Mouse (Mus musculus): ENCODE measurements at regions not wholly inside any gene's neighbourhood (a gene's known extent, or its start where the extent isn't known, plus 50 kb on each side); places are given as distances from the start of the nearest gene placed in this dataset.

DNA sequence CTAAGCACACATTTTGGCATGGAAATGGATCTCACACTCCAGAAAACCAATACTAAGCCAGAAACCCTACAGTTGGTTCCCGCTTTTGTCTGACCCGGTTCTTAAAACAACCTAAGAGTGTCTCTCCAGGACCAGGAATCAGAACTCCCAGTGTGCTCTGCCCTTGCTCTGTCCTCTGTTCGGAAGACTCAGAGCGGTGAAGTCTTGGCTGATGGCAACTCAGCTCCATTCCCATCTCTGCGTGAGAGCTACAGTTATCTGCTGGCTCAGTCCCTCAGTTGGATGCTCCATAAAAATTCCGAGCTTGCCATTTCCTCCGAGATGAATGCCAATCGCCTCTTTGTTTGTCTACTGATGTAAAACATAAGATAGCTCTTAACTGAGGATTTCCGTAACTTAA lies 107.6 kb upstream of the Cops8 start:
- no peak overlapping the region for H3ac ChIP-seq (ENCODE audit: control insufficient read depth, insufficient read length, low read depth)
- TF ChIP-seq MYOG (IDR thresholded peaks at IDR 0.05; ENCODE audit: control insufficient read depth, extremely low read depth, insufficient read length) (no peak), MYOD1 (IDR thresholded peaks at IDR 0.05; ENCODE audit: control insufficient read depth, insufficient read length, low read depth) (no peak), CEBPB (IDR thresholded peaks at IDR 0.05; ENCODE audit: low read depth) (no peak), USF1 (IDR thresholded peaks at IDR 0.05; ENCODE audit: low read depth) (no peak), MAX (IDR thresholded peaks at IDR 0.05) (no peak), CTCF (IDR thresholded peaks at IDR 0.05; ENCODE audit: control insufficient read depth, insufficient read depth, insufficient read length) (no peak), FOSL1 (IDR thresholded peaks at IDR 0.05; ENCODE audit: insufficient read depth, low read length, poor library complexity, severe bottlenecking) (no peak)
- H3K79me2 ChIP-seq (ENCODE audit: control insufficient read depth, insufficient read depth): no peaks in the 10 kb centered on the region
- H3K36me3 ChIP-seq (ENCODE audit: control insufficient read depth, insufficient read depth): no peaks in the 10 kb centered on the region
- no peaks in the 10 kb centered on the region for H3K79me3 ChIP-seq (ENCODE audit: low read depth)
- H3K27me3 ChIP-seq (ENCODE audit: control insufficient read depth, insufficient read depth, insufficient read length): no peaks in the 10 kb centered on the region
- no peak overlapping the region for H3K4me3 ChIP-seq (ENCODE audit: insufficient read depth, poor library complexity, severe bottlenecking)

DNA sequence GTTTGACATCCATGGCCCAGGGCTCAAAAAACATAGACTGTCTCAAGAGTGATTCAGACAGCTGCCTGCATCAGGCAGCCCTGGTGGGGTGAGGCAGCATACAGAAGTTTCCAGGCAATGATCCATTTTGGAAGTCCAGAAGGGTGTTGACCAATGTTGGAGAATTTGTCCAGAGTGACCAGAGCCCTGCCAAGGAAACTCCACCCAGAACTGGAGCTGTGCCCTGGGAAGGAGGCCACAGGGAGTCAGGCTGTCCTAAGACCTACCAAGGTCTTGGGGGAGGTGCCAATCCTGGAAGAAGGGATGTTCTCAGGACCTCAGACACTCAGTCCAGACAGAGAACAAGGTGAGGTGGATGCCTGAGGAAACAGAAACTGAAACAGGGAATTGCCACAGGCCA lies 105.2 kb upstream of the Cops8 start:
- Histone ChIP-seq H3ac (ENCODE audit: control insufficient read depth, insufficient read length, low read depth) (no peak overlapping the region), H3K4me3 (ENCODE audit: insufficient read depth, poor library complexity, severe bottlenecking) (no peak overlapping the region), H3K27me3 (ENCODE audit: control insufficient read depth, insufficient read depth, insufficient read length) (no peaks in the 10 kb centered on the region), H3K36me3 (ENCODE audit: control insufficient read depth, insufficient read depth) (no peaks in the 10 kb centered on the region), H3K79me2 (ENCODE audit: control insufficient read depth, insufficient read depth) (no peaks in the 10 kb centered on the region), H3K79me3 (ENCODE audit: low read depth) (no peaks in the 10 kb centered on the region)
- no peak for TF ChIP-seq MAX (IDR thresholded peaks at IDR 0.05)
- no peak for TF ChIP-seq USF1 (IDR thresholded peaks at IDR 0.05; ENCODE audit: low read depth)
- TF ChIP-seq MYOG (IDR thresholded peaks at IDR 0.05; ENCODE audit: control insufficient read depth, extremely low read depth, insufficient read length): no peak
- no peak for TF ChIP-seq MYOD1 (IDR thresholded peaks at IDR 0.05; ENCODE audit: control insufficient read depth, insufficient read length, low read depth)
- no peak for TF ChIP-seq CEBPB (IDR thresholded peaks at IDR 0.05; ENCODE audit: low read depth)
- TF ChIP-seq CTCF (IDR thresholded peaks at IDR 0.05; ENCODE audit: control insufficient read depth, insufficient read depth, insufficient read length): no peak
- TF ChIP-seq FOSL1 (IDR thresholded peaks at IDR 0.05; ENCODE audit: insufficient read depth, low read length, poor library complexity, severe bottlenecking): no peak

DNA sequence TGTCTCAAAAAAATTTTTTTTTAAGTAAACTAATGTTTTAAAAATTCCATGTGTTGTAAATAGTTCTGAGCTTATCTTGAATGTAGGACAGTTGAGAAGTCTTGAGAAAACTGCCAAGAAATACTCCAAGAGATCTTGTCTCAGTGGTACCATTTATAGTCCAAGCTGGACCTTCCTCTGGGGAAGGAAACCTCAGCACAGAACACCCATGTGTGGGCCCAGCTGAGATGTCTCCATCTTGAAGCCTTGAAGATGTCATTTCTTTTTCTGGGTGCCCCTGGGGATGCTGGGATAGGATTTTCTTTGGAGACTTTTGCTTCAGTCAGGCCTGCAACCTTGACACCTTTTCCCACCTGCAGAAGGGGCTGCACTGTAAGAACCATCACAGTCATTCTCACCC lies 101.4 kb upstream of the Cops8 start:
- Histone ChIP-seq H3K79me3 (ENCODE audit: low read depth) (no peaks in the 10 kb centered on the region), H3ac (ENCODE audit: control insufficient read depth, insufficient read length, low read depth) (no peak overlapping the region), H3K4me3 (ENCODE audit: insufficient read depth, poor library complexity, severe bottlenecking) (no peak overlapping the region), H3K79me2 (ENCODE audit: control insufficient read depth, insufficient read depth) (no peaks in the 10 kb centered on the region), H3K36me3 (ENCODE audit: control insufficient read depth, insufficient read depth) (no peaks in the 10 kb centered on the region), H3K27me3 (ENCODE audit: control insufficient read depth, insufficient read depth, insufficient read length) (no peaks in the 10 kb centered on the region)
- TF ChIP-seq USF1 (IDR thresholded peaks at IDR 0.05; ENCODE audit: low read depth): no peak
- TF ChIP-seq FOSL1 (IDR thresholded peaks at IDR 0.05; ENCODE audit: insufficient read depth, low read length, poor library complexity, severe bottlenecking): no peak
- TF ChIP-seq MAX (IDR thresholded peaks at IDR 0.05): no peak
- no peak for TF ChIP-seq MYOG (IDR thresholded peaks at IDR 0.05; ENCODE audit: control insufficient read depth, extremely low read depth, insufficient read length)
- TF ChIP-seq CTCF (IDR thresholded peaks at IDR 0.05; ENCODE audit: control insufficient read depth, insufficient read depth, insufficient read length): no peak
- no peak for TF ChIP-seq CEBPB (IDR thresholded peaks at IDR 0.05; ENCODE audit: low read depth)
- TF ChIP-seq MYOD1 (IDR thresholded peaks at IDR 0.05; ENCODE audit: control insufficient read depth, insufficient read length, low read depth): no peak

DNA sequence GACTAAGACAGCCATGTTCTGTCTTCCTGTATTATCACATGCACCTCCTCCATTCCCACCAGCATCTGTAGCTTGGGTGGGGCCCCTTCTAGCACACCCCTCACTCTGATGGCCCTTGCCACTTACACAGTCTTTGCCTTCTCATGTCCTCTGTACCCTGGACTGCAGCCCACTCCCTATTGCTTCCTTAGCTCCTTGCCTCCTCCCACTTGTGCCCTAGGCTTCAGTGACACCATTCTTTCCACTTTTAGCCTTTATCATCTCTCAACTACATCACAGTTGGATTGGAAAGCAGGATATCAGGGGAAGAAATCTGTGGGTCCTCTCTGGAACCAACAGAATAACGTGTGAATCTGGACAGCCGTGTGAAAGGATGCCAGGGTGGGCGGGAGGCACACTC lies 100.4 kb upstream of the Cops8 start:
- no peaks in the 10 kb centered on the region for H3K79me2 ChIP-seq (ENCODE audit: control insufficient read depth, insufficient read depth)
- H3K36me3 ChIP-seq (ENCODE audit: control insufficient read depth, insufficient read depth): no peaks in the 10 kb centered on the region
- H3K4me3 ChIP-seq (ENCODE audit: insufficient read depth, poor library complexity, severe bottlenecking): no peak overlapping the region
- no peak overlapping the region for H3ac ChIP-seq (ENCODE audit: control insufficient read depth, insufficient read length, low read depth)
- H3K27me3 ChIP-seq (ENCODE audit: control insufficient read depth, insufficient read depth, insufficient read length): no peaks in the 10 kb centered on the region
- TF ChIP-seq CTCF (IDR thresholded peaks at IDR 0.05; ENCODE audit: control insufficient read depth, insufficient read depth, insufficient read length) (no peak), FOSL1 (IDR thresholded peaks at IDR 0.05; ENCODE audit: insufficient read depth, low read length, poor library complexity, severe bottlenecking) (no peak), CEBPB (IDR thresholded peaks at IDR 0.05; ENCODE audit: low read depth) (no peak), MYOG (IDR thresholded peaks at IDR 0.05; ENCODE audit: control insufficient read depth, extremely low read depth, insufficient read length) (no peak)
- no peaks in the 10 kb centered on the region for H3K79me3 ChIP-seq (ENCODE audit: low read depth)

DNA sequence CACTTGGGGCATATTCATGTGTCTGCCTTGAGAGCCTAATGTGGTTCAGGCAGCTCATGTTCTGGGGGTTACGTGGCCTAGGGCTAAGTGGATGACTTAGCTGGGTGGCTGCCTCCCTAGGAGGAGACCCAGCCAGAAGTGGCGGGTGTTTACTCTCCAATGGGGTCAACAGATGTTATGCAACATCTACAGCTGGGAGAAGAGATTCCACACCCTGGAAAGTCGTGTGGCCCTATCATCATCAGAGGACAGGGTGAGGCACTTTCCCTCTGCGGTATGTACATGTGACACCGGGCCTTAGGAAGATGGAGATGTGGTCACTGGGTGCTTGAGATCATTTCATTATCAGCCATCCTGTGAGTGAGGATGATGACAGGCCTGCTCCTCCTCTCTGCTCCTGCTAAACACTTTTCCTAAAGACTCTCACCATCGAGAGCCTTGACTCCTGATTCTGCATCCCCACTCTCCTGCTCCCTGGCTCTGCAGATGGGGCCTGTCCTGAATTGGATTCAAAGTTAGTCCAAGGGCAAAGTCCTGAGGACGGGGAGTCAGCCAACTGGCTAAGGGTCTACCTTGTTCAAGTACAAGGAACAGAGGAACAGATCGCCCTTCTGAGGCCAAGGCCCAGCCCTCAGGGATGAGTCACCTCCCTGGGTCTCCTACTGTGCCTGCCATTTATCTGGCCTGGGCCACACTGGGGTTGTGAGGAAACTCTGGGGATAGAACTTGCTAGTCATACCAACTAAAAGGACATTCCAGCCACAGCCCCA lies 99.8 kb upstream of the Cops8 start:
- no peaks in the 10 kb centered on the region for H3K36me3 ChIP-seq (ENCODE audit: control insufficient read depth, insufficient read depth)
- no peak overlapping the region for H3ac ChIP-seq (ENCODE audit: control insufficient read depth, insufficient read length, low read depth)
- H3K79me3 ChIP-seq (ENCODE audit: low read depth): no peaks in the 10 kb centered on the region
- TF ChIP-seq USF1 (IDR thresholded peaks at IDR 0.05; ENCODE audit: low read depth) (peak; percentile 13), CTCF (IDR thresholded peaks at IDR 0.05; ENCODE audit: control insufficient read depth, insufficient read depth, insufficient read length) (no peak), CEBPB (IDR thresholded peaks at IDR 0.05; ENCODE audit: low read depth) (peak; percentile 13), FOSL1 (IDR thresholded peaks at IDR 0.05; ENCODE audit: insufficient read depth, low read length, poor library complexity, severe bottlenecking) (peak; percentile 19)
- no peaks in the 10 kb centered on the region for H3K27me3 ChIP-seq (ENCODE audit: control insufficient read depth, insufficient read depth, insufficient read length)
- H3K79me2 ChIP-seq (ENCODE audit: control insufficient read depth, insufficient read depth): no peaks in the 10 kb centered on the region
- no peak overlapping the region for H3K4me3 ChIP-seq (ENCODE audit: insufficient read depth, poor library complexity, severe bottlenecking)

DNA sequence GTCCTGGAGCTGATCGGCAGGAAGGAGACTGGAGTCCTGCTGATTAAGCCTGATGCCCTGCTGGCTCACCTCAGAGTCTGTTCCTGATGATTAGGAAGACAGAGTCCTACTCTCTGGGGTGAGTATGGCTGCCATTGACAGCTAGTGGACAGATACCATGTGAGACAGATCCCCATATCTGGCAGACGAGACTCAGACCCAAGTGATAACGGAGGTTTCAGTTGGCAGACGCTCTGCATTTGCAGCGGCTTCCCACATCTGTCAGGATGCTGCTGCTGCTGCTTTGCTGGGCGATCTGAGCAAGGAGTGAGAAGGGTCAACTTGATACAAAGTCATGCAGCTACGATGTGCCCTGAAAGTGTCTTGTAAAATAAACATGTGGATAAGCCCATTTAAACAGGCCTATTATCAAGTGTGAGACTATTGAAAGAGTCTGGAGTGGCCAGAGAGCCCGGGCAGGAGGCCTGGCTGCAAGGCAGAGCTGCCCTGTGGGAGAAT lies 98.1 kb upstream of the Cops8 start:
- Histone ChIP-seq H3K36me3 (ENCODE audit: control insufficient read depth, insufficient read depth) (no peaks in the 10 kb centered on the region), H3K4me3 (ENCODE audit: insufficient read depth, poor library complexity, severe bottlenecking) (no peak overlapping the region), H3K27me3 (ENCODE audit: control insufficient read depth, insufficient read depth, insufficient read length) (no peaks in the 10 kb centered on the region), H3ac (ENCODE audit: control insufficient read depth, insufficient read length, low read depth) (no peak overlapping the region), H3K79me3 (ENCODE audit: low read depth) (no peaks in the 10 kb centered on the region), H3K79me2 (ENCODE audit: control insufficient read depth, insufficient read depth) (no peaks in the 10 kb centered on the region)
- TF ChIP-seq MYOG (IDR thresholded peaks at IDR 0.05; ENCODE audit: control insufficient read depth, extremely low read depth, insufficient read length): no peak
- no peak for TF ChIP-seq CTCF (IDR thresholded peaks at IDR 0.05; ENCODE audit: control insufficient read depth, insufficient read depth, insufficient read length)
- TF ChIP-seq USF1 (IDR thresholded peaks at IDR 0.05; ENCODE audit: low read depth): no peak
- TF ChIP-seq MYOD1 (IDR thresholded peaks at IDR 0.05; ENCODE audit: control insufficient read depth, insufficient read length, low read depth): no peak
- TF ChIP-seq CEBPB (IDR thresholded peaks at IDR 0.05; ENCODE audit: low read depth): no peak
- TF ChIP-seq MAX (IDR thresholded peaks at IDR 0.05): no peak
- no peak for TF ChIP-seq FOSL1 (IDR thresholded peaks at IDR 0.05; ENCODE audit: insufficient read depth, low read length, poor library complexity, severe bottlenecking)
